ENCODE assay signal across 18 mouse cellular contexts in the genomic region with DNA sequence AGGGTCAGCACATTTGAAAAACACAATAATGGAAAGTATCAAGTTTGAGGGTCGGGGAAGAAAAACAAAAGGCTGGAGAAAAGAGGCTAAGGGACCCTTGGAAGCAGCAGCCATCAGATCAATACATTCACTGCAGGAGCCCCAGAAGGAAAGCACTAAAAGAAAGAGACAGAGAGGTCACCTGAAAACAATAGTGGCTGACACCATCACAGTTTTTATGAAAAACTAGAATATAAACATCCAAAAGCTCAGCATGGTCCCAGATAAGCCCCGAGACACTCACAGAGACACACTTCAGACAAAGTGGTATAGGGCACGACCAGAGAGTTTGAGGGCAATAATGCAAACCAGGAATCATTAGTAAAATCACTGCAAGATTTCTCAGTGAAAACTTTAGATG.
"Had no signal": no experiment of that assay in that cellular context is flagged by ENCODE, and none has a peak within 500 bp of the region (broad histone marks: within the 10 kb centered on the region; RNA-seq: fewer than 3 reads in every experiment).

No protein-coding gene starts in this region.

- H3K9ac ChIP-seq: liver, embryonic 13.5 days; liver, embryonic 15.5 days; liver, postnatal 0 days; lung, embryonic 15.5 days; midbrain, embryonic 15.5 days; neural tube, embryonic 12.5 days; stomach, embryonic 15.5 days had no signal

- H3K36me3 ChIP-seq: liver, embryonic 13.5 days; liver, embryonic 15.5 days; lung, embryonic 15.5 days; midbrain, embryonic 15.5 days; neural tube, embryonic 12.5 days; stomach, embryonic 15.5 days had no signal

- H3K27me3 ChIP-seq: liver, embryonic 13.5 days; liver, embryonic 15.5 days; lung, embryonic 15.5 days; megakaryocyte, embryonic 14.5 days; midbrain, embryonic 15.5 days; neural tube, embryonic 12.5 days; stomach, embryonic 15.5 days had no signal

- H3K9me3 ChIP-seq: liver, embryonic 13.5 days; liver, embryonic 15.5 days; lung, embryonic 15.5 days; megakaryocyte, embryonic 14.5 days; midbrain, embryonic 15.5 days; neural tube, embryonic 12.5 days; stomach, embryonic 15.5 days had no signal

- H3K27ac ChIP-seq: liver, embryonic 13.5 days; liver, embryonic 15.5 days; lung, embryonic 15.5 days; macrophage; midbrain, embryonic 15.5 days; neural tube, embryonic 12.5 days; stomach, embryonic 15.5 days; stomach, postnatal 0 days had no signal

- ATAC-seq: liver, postnatal 0 days; lung, postnatal 0 days; midbrain, embryonic 15.5 days had no signal

- H3K4me3 ChIP-seq: liver, embryonic 13.5 days; liver, embryonic 15.5 days; lung, embryonic 15.5 days; megakaryocyte, embryonic 14.5 days; midbrain, embryonic 15.5 days; neural tube, embryonic 12.5 days; stomach, embryonic 15.5 days had no signal

- H3K4me2 ChIP-seq: liver, embryonic 13.5 days; liver, embryonic 15.5 days; lung, embryonic 15.5 days; midbrain, embryonic 15.5 days; neural tube, embryonic 12.5 days; stomach, embryonic 15.5 days had no signal

- H3K4me1 ChIP-seq: liver, embryonic 13.5 days; liver, embryonic 15.5 days; lung, embryonic 15.5 days; megakaryocyte, embryonic 14.5 days; midbrain, embryonic 15.5 days; neural tube, embryonic 12.5 days; stomach, embryonic 15.5 days had no signal

- DNase-seq: liver, embryonic 13.5 days; liver, postnatal 0 days; lung, adult 2 months; lung, postnatal 14 days; lung, postnatal 36 days; right cerebral cortex, postnatal 14 days; thymus, adult 2 months; thymus, postnatal 25 days; thymus, postnatal 4 days had no signal
